Comparison of ENCODE assay signal across 22 mouse cellular contexts in the genomic region with DNA sequence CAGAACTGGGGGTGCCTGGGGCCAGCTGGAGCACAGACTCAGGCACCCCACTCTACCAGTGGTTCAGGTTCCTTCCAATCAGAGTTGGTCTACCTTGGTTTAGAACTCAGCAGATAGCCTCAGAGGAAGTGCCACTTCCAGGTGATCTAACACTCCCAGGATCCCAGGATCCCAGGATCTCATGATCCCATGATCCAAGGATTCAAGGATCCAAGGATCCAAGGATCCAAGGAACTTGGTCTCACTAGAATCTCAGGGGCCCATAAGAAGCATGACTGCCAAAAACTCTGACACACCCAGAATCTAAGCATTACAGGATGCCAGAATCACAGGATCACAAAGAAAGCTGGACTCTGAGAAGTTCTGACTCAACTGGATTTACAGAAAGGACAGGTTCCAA.
A peak's percentile ranks its signal among the peaks of the same experiment; 100 is the strongest.
DNase-seq lines count a peak whose midpoint lies in the region; ATAC-seq and TF ChIP-seq lines count a peak whose summit lies in the region.
"Had no signal": no experiment of that assay in that cellular context is flagged by ENCODE, and none has a peak within 500 bp of the region (broad histone marks: within the 10 kb centered on the region; RNA-seq: fewer than 3 reads in every experiment).

No protein-coding gene starts in this region.

- no peaks in the 10 kb centered on the region for H3K27me3 ChIP-seq in hindbrain, embryonic 12.5 days
- H3K27me3 ChIP-seq in hindbrain, postnatal 0 days (ENCODE audit: insufficient read depth, low read length): no peaks in the 10 kb centered on the region
- H3K27me3 ChIP-seq: embryonic facial prominence, embryonic 13.5 days; embryonic facial prominence, embryonic 15.5 days; forebrain, embryonic 12.5 days had no signal

- H3K4me1 ChIP-seq in ES-E14 (ENCODE audit: control insufficient read depth in 2 of 2, insufficient read depth in 2 of 2, low read length in 2 of 2, poor library complexity in 1 of 2): no peaks in the 10 kb centered on the region
- H3K4me1 ChIP-seq in hindbrain, embryonic 12.5 days: no peaks in the 10 kb centered on the region
- no peaks in the 10 kb centered on the region for H3K4me1 ChIP-seq in hindbrain, postnatal 0 days (ENCODE audit: insufficient read depth, low read length)
- H3K4me1 ChIP-seq: embryonic facial prominence, embryonic 13.5 days; embryonic facial prominence, embryonic 15.5 days; forebrain, embryonic 10.5 days; forebrain, embryonic 12.5 days had no signal

- H3K9me3 ChIP-seq in ES-E14 (ENCODE audit: control insufficient read depth, insufficient read depth, low read depth, low read length): no peaks in the 10 kb centered on the region
- H3K9me3 ChIP-seq in hindbrain, embryonic 12.5 days (replicated peaks): 0 out of 2 replicates have a peak, but pooled peaks cover 5% of the 10 kb centered on the region
- no peaks in the 10 kb centered on the region; the same call in 1 of the 2 replicates for H3K9me3 ChIP-seq in hindbrain, postnatal 0 days (ENCODE audit: low read length)
- H3K9me3 ChIP-seq: embryonic facial prominence, embryonic 13.5 days; embryonic facial prominence, embryonic 15.5 days had no signal

- in situ Hi-C loops in ES-E14 (cut with MboI; ENCODE audit: low sequenced_read_pairs in 2 of 2, unreplicated experiment in 2 of 2): no loop called here

- no peak for TF ChIP-seq CTCF in hindbrain, postnatal 0 days (IDR thresholded peaks at IDR 0.05; ENCODE audit: low read depth)

- DNase-seq in ES-CJ7 (ENCODE audit: low read depth, low spot score) (peak; percentile 11), ES-E14 (ENCODE audit: low read depth, low spot score) (peak; percentile 52), ZHBTc4 (ENCODE audit: low read depth, low spot score) (peak; percentile 71)
- no peak for DNase-seq in hindbrain, postnatal 0 days (ENCODE audit: low spot score)
- no peak for DNase-seq in embryo, embryonic 10.5 days (ENCODE audit: low spot score)
- DNase-seq: adrenal gland, adult 2 months; adrenal gland, postnatal 10 days; adrenal gland, postnatal 25 days; cerebellum, adult 11-12 months; cerebellum, adult 2 months; cerebellum, adult 9-10 months; cerebellum, postnatal 10 days; cerebellum, postnatal 25 days; embryo, embryonic 11 days had no signal

- no peaks in the 10 kb centered on the region for H3K36me3 ChIP-seq in ES-E14 (ENCODE audit: control insufficient read depth, insufficient read depth, low read length, poor library complexity, severe bottlenecking)
- no peaks in the 10 kb centered on the region for H3K36me3 ChIP-seq in hindbrain, embryonic 12.5 days
- no peaks in the 10 kb centered on the region for H3K36me3 ChIP-seq in hindbrain, postnatal 0 days (ENCODE audit: insufficient read depth, low read length)
- H3K36me3 ChIP-seq: embryonic facial prominence, embryonic 13.5 days; embryonic facial prominence, embryonic 15.5 days; forebrain, embryonic 10.5 days; forebrain, embryonic 12.5 days had no signal

- ATAC-seq in hindbrain, embryonic 12.5 days (ENCODE audit: low FRiP score): no peak
- ATAC-seq in hindbrain, postnatal 0 days: no peak
- ATAC-seq: forebrain, embryonic 14.5 days; forebrain, embryonic 16.5 days had no signal

- no peak overlapping the region for H3K9ac ChIP-seq in ES-E14 (ENCODE audit: insufficient read depth, low read depth, low read length, poor library complexity, severe bottlenecking)
- no peak overlapping the region for H3K9ac ChIP-seq in hindbrain, embryonic 12.5 days
- H3K9ac ChIP-seq in hindbrain, postnatal 0 days (replicated peaks; ENCODE audit: low read length): no peak overlapping the region
- H3K9ac ChIP-seq: embryonic facial prominence, embryonic 13.5 days; embryonic facial prominence, embryonic 15.5 days; forebrain, embryonic 12.5 days had no signal

- H3K4me2 ChIP-seq in hindbrain, embryonic 12.5 days (replicated peaks): no peak overlapping the region
- no peak overlapping the region for H3K4me2 ChIP-seq in hindbrain, postnatal 0 days (ENCODE audit: low read depth, low read length)
- H3K4me2 ChIP-seq: embryonic facial prominence, embryonic 13.5 days; embryonic facial prominence, embryonic 15.5 days; forebrain, embryonic 12.5 days had no signal

- 0 out of 4 replicates have a peak overlapping the region, but pooled peaks of 1 of the 2 experiments have one; percentile 35 for H3K4me3 ChIP-seq in ES-E14 (ENCODE audit: insufficient read depth in 1 of 2, low read depth in 1 of 2, low read length in 2 of 2, poor library complexity in 1 of 2, severe bottlenecking in 1 of 2)
- H3K4me3 ChIP-seq in hindbrain, embryonic 12.5 days: no peak overlapping the region
- H3K4me3 ChIP-seq in hindbrain, postnatal 0 days (ENCODE audit: low read length): no peak overlapping the region
- H3K4me3 ChIP-seq: embryonic facial prominence, embryonic 13.5 days; embryonic facial prominence, embryonic 15.5 days; erythroblast, embryonic 14.5 days; forebrain, embryonic 10.5 days; forebrain, embryonic 12.5 days had no signal

- no peak overlapping the region for H3K27ac ChIP-seq in ES-E14 (ENCODE audit: insufficient read depth, low read depth, low read length, poor library complexity, severe bottlenecking)
- H3K27ac ChIP-seq in hindbrain, embryonic 12.5 days: no peak overlapping the region
- H3K27ac ChIP-seq in hindbrain, postnatal 0 days: no peak overlapping the region
- H3K27ac ChIP-seq: embryonic facial prominence, embryonic 13.5 days; embryonic facial prominence, embryonic 15.5 days; forebrain, embryonic 10.5 days; forebrain, embryonic 12.5 days had no signal

TF ChIP-seq in ES-E14, 5 proteins besides CTCF, POLR2A, EP300 and RAD21:
- no peak for TF ChIP-seq HCFC1 (IDR thresholded peaks at IDR 0.05; ENCODE audit: borderline replicate concordance, insufficient read depth, low read length)
- no peak for TF ChIP-seq CHD2 (IDR thresholded peaks at IDR 0.05; ENCODE audit: low read depth, low read length)
- TF ChIP-seq ZC3H11A (IDR thresholded peaks at IDR 0.05; ENCODE audit: borderline replicate concordance, low read depth, low read length): no peak
- no peak for TF ChIP-seq MAFK (IDR thresholded peaks at IDR 0.05; ENCODE audit: insufficient read depth, low read depth, low read length)
- no peak for TF ChIP-seq ZNF384 (IDR thresholded peaks at IDR 0.05; ENCODE audit: low read depth, low read length)

Comparison
In these comparisons a context has a peak if more than half of its experiments do, and no peak if none do; other contexts are left out.
1. DNase-seq: peak in ES-CJ7 (single experiment), ES-E14 (single experiment) and ZHBTc4 (single experiment); none in hindbrain, postnatal 0 days (single experiment) and embryo, embryonic 10.5 days (single experiment).